Mouse (Mus musculus) ES-E14 (cell line): Measurements from ENCODE around the gene Tinag. TPM values are rescaled to one million over a fixed set of nuclear protein-coding genes. Genes with fewer than 3 reads are reported as not detected.

Experiments used
- DNase-seq: peaks from one replicate; pipeline ENCODE4 v3.0.0-alpha.2; 2013; ENCODE audit warnings: low read depth, low spot score
- H3K27ac ChIP-seq: 2 replicates; pipeline ENCODE4 v1.5.1; 2012; ENCODE audit warnings: low read depth, mild to moderate bottlenecking, low read length, moderate library complexity, mixed read lengths; ENCODE audit not compliant: poor library complexity, insufficient read depth, severe bottlenecking
- H3K36me3 ChIP-seq: 2 replicates; pipeline ENCODE4 v1.6.1; 2012; ENCODE audit warnings: mild to moderate bottlenecking, low read length, moderate library complexity, mixed read lengths; ENCODE audit not compliant: control insufficient read depth, poor library complexity, insufficient read depth, severe bottlenecking
- H3K4me1 ChIP-seq, 2 experiments: fragments of 150-350 bp in 1 of 2; sonication (generic) in 1 of 2; 2 replicates each; pipeline ENCODE4 v1.6.1; 2012; ENCODE audit warnings: low read length in 2 of 2, mild to moderate bottlenecking in 1 of 2, mixed read lengths in 1 of 2; ENCODE audit not compliant: control insufficient read depth in 2 of 2, insufficient read depth in 2 of 2, poor library complexity in 1 of 2
- H3K4me3 ChIP-seq, 2 experiments: fragments of 150-350 bp in 1 of 2; sonication (generic) in 1 of 2; 2 replicates each; pipeline ENCODE4 v1.5.1; 2012; ENCODE audit warnings: low read length in 2 of 2, low read depth in 1 of 2, mild to moderate bottlenecking in 1 of 2, mixed read lengths in 1 of 2; ENCODE audit not compliant: insufficient read depth in 1 of 2, poor library complexity in 1 of 2, severe bottlenecking in 1 of 2
- H3K9ac ChIP-seq: 2 replicates; pipeline ENCODE4 v1.6.1; 2012; ENCODE audit warnings: low read depth, mild to moderate bottlenecking, low read length, mixed read lengths; ENCODE audit not compliant: poor library complexity, insufficient read depth, severe bottlenecking
- H3K9me3 ChIP-seq: fragments of 150-350 bp; sonication (generic); 2 replicates; pipeline ENCODE4 v1.6.1; 2012; ENCODE audit warnings: low read depth, mild to moderate bottlenecking, low read length; ENCODE audit not compliant: control insufficient read depth, insufficient read depth
- CHD2 ChIP-seq: IDR thresholded peaks from 2 replicates; pipeline ENCODE4 v1.6.1; 2014; ENCODE audit warnings: mild to moderate bottlenecking, low read depth, low read length, inconsistent platforms
- HCFC1 ChIP-seq: IDR thresholded peaks from 2 replicates; pipeline ENCODE4 v1.6.1; 2012; ENCODE audit warnings: low read length, inconsistent platforms, borderline replicate concordance; ENCODE audit not compliant: insufficient read depth
- MAFK ChIP-seq: IDR thresholded peaks from 2 replicates; pipeline ENCODE4 v1.6.1; 2014; ENCODE audit warnings: mild to moderate bottlenecking, low read depth, low read length, inconsistent platforms; ENCODE audit not compliant: insufficient read depth
- ZC3H11A ChIP-seq: IDR thresholded peaks from 2 replicates; pipeline ENCODE4 v1.6.1; 2012; ENCODE audit warnings: low read depth, mild to moderate bottlenecking, inconsistent platforms, low read length, borderline replicate concordance
- ZNF384 ChIP-seq: IDR thresholded peaks from 2 replicates; pipeline ENCODE4 v1.6.1; 2012; ENCODE audit warnings: low read depth, low read length, inconsistent platforms
- in situ Hi-C, 2 experiments: fragments of 600-800 bp; cut with MboI; formaldehyde crosslinking; loops; one replicate each; pipeline ENCODE4 v1.15.1; 2025; ENCODE audit warnings: low sequenced_read_pairs in 2 of 2, inconsistent platforms in 1 of 2; ENCODE audit not compliant: unreplicated experiment in 2 of 2
- total RNA-seq: library from RNA; depleted of rRNA; stranded (reverse); fragments of 300-350 nt; gene quantifications from 2 replicates; pipeline ENCODE4 v1.2.3, GENCODE M21; 2012

Tinag gene
- total RNA-seq, 1 experiment = not detected

DNA sequence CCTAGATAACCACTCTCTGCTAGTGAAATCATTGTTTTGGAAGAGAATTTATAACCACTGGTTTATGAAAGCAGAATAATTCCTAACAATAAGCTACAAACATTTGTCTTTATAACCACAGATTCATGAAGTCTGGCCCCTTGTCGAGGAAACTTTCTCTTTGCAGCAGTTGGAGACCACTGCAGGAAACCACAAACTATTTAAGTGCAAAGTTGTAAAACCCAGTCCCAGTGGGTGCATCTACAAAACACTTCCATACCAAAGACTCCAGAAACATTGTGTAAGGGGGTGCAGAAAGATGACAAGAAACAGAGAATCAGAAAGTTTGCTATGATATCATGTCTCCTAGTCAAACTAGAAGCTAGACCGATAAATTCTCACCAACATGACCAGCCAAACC lies 5.8 kb upstream of the Tinag start:
- no peak for DNase-seq
- no peaks in the 10 kb centered on the region for H3K4me1 ChIP-seq
- H3K27ac ChIP-seq = no peak overlapping the region
- H3K36me3 ChIP-seq = no peaks in the 10 kb centered on the region
- TF ChIP-seq ZNF384 (no peak), HCFC1 (no peak), CHD2 (no peak), MAFK (no peak), ZC3H11A (no peak)
- no peak overlapping the region for H3K9ac ChIP-seq
- H3K4me3 ChIP-seq = no peak overlapping the region
- no peaks in the 10 kb centered on the region for H3K9me3 ChIP-seq
- in situ Hi-C loops = no loop called here

GRCm38 (mm10) chr9:77049669-77050068 lies 4.1 kb upstream of the Tinag start:
- TF ChIP-seq HCFC1 (no peak), CHD2 (no peak), MAFK (no peak)
- Histone ChIP-seq H3K4me1 (no peaks in the 10 kb centered on the region), H3K27ac (no peak overlapping the region), H3K9me3 (no peaks in the 10 kb centered on the region), H3K36me3 (no peaks in the 10 kb centered on the region), H3K9ac (no peak overlapping the region), H3K4me3 (no peak overlapping the region)
- no peak for DNase-seq
- in situ Hi-C loops = no loop called here

DNA sequence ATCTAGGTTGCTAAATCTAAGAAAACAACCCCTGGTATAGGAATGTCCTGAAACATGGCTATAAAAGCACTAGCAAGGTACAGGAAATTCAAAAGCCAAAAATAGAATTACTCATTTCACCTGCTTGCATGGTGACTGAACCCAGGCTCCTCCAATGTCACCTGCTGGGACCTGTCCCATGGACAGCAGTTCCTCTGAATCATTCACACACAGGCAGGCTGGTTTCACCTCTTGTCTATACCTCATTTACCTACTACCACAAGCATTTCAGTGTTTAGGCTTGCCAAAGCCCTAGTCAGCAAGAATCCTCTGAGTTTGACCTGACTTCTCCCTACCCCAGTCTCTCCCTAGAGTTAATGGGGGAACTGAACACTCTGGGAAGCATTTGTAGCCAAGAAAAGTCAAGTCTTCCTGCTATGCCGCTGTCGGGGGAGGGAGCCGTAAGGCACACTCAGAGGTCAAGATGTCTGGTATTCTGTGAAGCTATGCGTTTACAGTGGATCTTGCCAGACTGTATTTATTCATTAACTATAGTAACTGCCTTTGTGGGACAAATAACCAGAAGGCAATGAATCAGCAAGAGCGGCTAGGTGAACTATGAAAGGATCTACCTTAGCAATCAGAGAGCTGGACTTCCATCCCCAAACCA lies 597 bp upstream of the Tinag start:
- no peaks in the 10 kb centered on the region for H3K36me3 ChIP-seq
- H3K4me1 ChIP-seq = no peaks in the 10 kb centered on the region
- no peak overlapping the region for H3K4me3 ChIP-seq
- no peaks in the 10 kb centered on the region for H3K9me3 ChIP-seq
- in situ Hi-C loops = no loop called here
- TF ChIP-seq HCFC1 = no peak
- TF ChIP-seq ZNF384 = no peak
- TF ChIP-seq MAFK = no peak
- TF ChIP-seq CHD2 = no peak
- no peak for TF ChIP-seq ZC3H11A
- no peak overlapping the region for H3K9ac ChIP-seq
- no peak for DNase-seq
- H3K27ac ChIP-seq = no peak overlapping the region

- Histone ChIP-seq H3K36me3 (no peaks in the 10 kb centered on the region), H3K9me3 (no peaks in the 10 kb centered on the region), H3K4me1 (no peaks in the 10 kb centered on the region), H3K27ac (no peak overlapping the region), H3K4me3 (no peak overlapping the region), H3K9ac (no peak overlapping the region)
- TF ChIP-seq ZC3H11A = no peak
- no peak for TF ChIP-seq CHD2
- no peak for TF ChIP-seq HCFC1
- no peak for TF ChIP-seq ZNF384
- TF ChIP-seq MAFK = no peak
- in situ Hi-C loops = no loop called here
- DNase-seq = no peak
Measured at GRCm38 (mm10) chr9:77035361-77035760, 10.2 kb downstream of the Tinag start.

DNA sequence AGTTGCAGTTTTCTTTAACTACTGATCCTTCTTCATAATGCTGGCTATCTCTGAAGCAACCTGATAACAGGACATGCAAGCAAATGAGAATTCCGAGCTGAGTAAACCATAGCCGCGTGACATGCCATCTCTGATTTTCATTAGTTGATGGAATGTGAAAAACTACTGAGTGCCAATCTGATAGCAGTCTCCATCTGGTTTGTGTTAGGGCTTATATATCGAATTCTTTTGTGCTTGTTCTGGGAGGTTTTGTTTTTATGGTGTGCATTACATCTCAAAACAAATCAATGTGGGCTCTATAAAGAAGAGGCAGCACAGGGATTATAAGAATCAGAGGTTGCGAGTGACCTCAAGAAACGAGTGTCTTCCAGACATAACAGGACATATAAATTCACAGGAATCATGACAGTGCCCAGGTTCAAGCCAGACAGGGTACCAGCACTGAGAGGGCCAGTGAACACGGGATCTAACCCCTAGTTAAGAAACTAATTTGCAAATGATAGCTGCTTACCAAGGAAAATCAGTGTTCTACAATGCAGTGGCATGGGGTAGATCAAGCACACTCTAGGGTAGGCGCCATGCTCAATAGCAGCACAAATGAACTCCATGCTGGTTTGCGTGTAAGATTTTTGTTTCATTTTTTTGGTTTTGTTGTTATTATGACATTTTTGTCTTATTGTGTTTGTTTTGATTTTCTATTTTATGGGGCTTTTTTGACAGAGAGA lies 13.0 kb downstream of the Tinag start:
- Histone ChIP-seq H3K27ac (no peak overlapping the region), H3K4me1 (no peaks in the 10 kb centered on the region), H3K9ac (no peak overlapping the region), H3K36me3 (no peaks in the 10 kb centered on the region), H3K9me3 (no peaks in the 10 kb centered on the region), H3K4me3 (no peak overlapping the region)
- in situ Hi-C loops = no loop called here
- TF ChIP-seq ZNF384 (no peak), MAFK (no peak), ZC3H11A (no peak), CHD2 (no peak), HCFC1 (no peak)
- DNase-seq = no peak
